Mouse (Mus musculus) T-helper 2 cell (primary cell): Measurements from ENCODE around the gene Ifitm6.
"Not testable (repeated sequence)": the region's sequence is repeated elsewhere in the genome, so short reads cannot be mapped to it uniquely, and the experiment has no call there.

ENCODE experiments used
- in situ Hi-C: fragments of 300-600 bp; cut with MboI, MseI; formaldehyde crosslinking; loops from one replicate; pipeline ENCODE4 v1.15.1; 2025; ENCODE audit warnings: high pct_unique_total_duplicates

The Ifitm6 gene

GRCm38 (mm10) chr7:140973396-140974165 lies 44.1 kb downstream of the Ifitm6 start:
- in situ Hi-C loops, result no loop called here

- in situ Hi-C loops, result no loop called here
Measured at GRCm38 (mm10) chr7:140971479-140972171, 46.1 kb downstream of the Ifitm6 start.

DNA sequence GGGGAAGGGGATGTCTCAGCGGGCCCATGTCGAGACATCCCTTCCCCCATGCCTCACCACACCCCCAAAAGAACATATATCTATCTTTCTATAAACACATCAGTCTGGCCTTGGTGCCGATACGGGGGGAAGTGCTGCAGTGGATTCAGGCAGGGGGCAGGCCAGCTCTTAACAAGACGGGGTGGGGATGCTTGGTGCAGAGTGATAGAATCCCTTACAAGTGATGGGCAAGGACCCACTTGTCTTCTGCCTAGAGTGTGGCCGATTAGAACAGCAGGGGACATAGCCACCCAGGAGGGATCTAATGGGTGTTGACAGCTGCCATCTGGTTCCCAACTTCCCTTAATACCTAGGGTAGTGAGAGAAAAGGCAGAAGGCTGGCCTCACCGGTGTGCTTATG lies 46.8 kb downstream of the Ifitm6 start:
- in situ Hi-C loops, result no loop called here

GRCm38 (mm10) chr7:140968710-140969109 lies 49.0 kb downstream of the Ifitm6 start:
- in situ Hi-C loops, result not testable (repeated sequence)

- in situ Hi-C loops, result no loop called here
Measured at GRCm38 (mm10) chr7:140967862-140968591, 49.7 kb downstream of the Ifitm6 start.

GRCm38 (mm10) chr7:140966921-140967320 lies 50.8 kb downstream of the Ifitm6 start, which contains the start of gene Ifitm1:
TSS of gene Ifitm1 (plus strand) at chr7:140967221.
- in situ Hi-C loops, result no loop called here
